15 mouse cellular contexts compared by ENCODE assay signal in genomic region chr1:34665512-34665854, GRCm38 (mm10).
A peak's percentile ranks its signal among the peaks of the same experiment; 100 is the strongest.
DNase-seq lines count a peak whose midpoint lies in the region; ATAC-seq and TF ChIP-seq lines count a peak whose summit lies in the region.
"Had no signal": no experiment of that assay in that cellular context is flagged by ENCODE, and none has a peak within 500 bp of the region (broad histone marks: within the 10 kb centered on the region; RNA-seq: fewer than 3 reads in every experiment).

No protein-coding gene starts in this region.

- no peaks in the 10 kb centered on the region for H3K9me3 ChIP-seq in heart, embryonic 15.5 days (replicated peaks)
- H3K9me3 ChIP-seq in forebrain, embryonic 13.5 days (replicated peaks), result no peaks in the 10 kb centered on the region
- H3K9me3 ChIP-seq in hindbrain, embryonic 15.5 days, result no peaks in the 10 kb centered on the region
- no peaks in the 10 kb centered on the region for H3K9me3 ChIP-seq in midbrain, postnatal 0 days (ENCODE audit: low read length)

- WGBS in heart, embryonic 15.5 days, result 71% methylated on average over 5 of the region's 5 CpGs
- WGBS in forebrain, embryonic 13.5 days, result 36% methylated on average over 5 of the region's 5 CpGs
- 41% methylated on average over 5 of the region's 5 CpGs for WGBS in hindbrain, embryonic 15.5 days
- 43% methylated on average over 5 of the region's 5 CpGs for WGBS in midbrain, postnatal 0 days

- no peaks in the 10 kb centered on the region for H3K36me3 ChIP-seq in heart, embryonic 15.5 days
- H3K36me3 ChIP-seq in forebrain, embryonic 13.5 days (ENCODE audit: poor library complexity, severe bottlenecking), result no peaks in the 10 kb centered on the region
- H3K36me3 ChIP-seq in hindbrain, embryonic 15.5 days, result no peaks in the 10 kb centered on the region
- H3K36me3 ChIP-seq in midbrain, postnatal 0 days (ENCODE audit: insufficient read depth, low read length), result no peaks in the 10 kb centered on the region

- DNase-seq in heart, adult 8-10 months (ENCODE audit: low spot score), result no peak
- no peak for DNase-seq in midbrain, postnatal 0 days (ENCODE audit: low spot score)
- no peak for DNase-seq in kidney, postnatal 25 days
- DNase-seq in spleen, postnatal 10 days (ENCODE audit: low spot score in 2 of 2), result no peak
- DNase-seq: cerebellum, adult 8-10 months; gastrocnemius, postnatal 14 days; kidney, adult 18-20 months; kidney, postnatal 36 days; thymus, postnatal 36 days had no signal

- H3K27me3 ChIP-seq in heart, embryonic 15.5 days, result no peaks in the 10 kb centered on the region
- H3K27me3 ChIP-seq in forebrain, embryonic 13.5 days, result no peaks in the 10 kb centered on the region
- no peaks in the 10 kb centered on the region for H3K27me3 ChIP-seq in hindbrain, embryonic 15.5 days
- H3K27me3 ChIP-seq in midbrain, postnatal 0 days (ENCODE audit: insufficient read depth, low read length), result no peaks in the 10 kb centered on the region

- no peak overlapping the region for H3K4me3 ChIP-seq in heart, embryonic 15.5 days
- no peak overlapping the region for H3K4me3 ChIP-seq in forebrain, embryonic 13.5 days
- no peak overlapping the region for H3K4me3 ChIP-seq in hindbrain, embryonic 15.5 days
- no peak overlapping the region for H3K4me3 ChIP-seq in midbrain, postnatal 0 days (ENCODE audit: low read depth, low read length)
- H3K4me3 ChIP-seq: myocyte had no signal

- ATAC-seq in heart, embryonic 15.5 days (replicated peaks; ENCODE audit: insufficient number of reproducible peaks, insufficient read depth, low FRiP score, low read depth), result no peak; the same call in 1 of the 2 replicates
- no peak; the same call in 1 of the 2 replicates for ATAC-seq in forebrain, embryonic 13.5 days
- no peak for ATAC-seq in hindbrain, embryonic 15.5 days (ENCODE audit: low FRiP score, low read depth)
- ATAC-seq in midbrain, postnatal 0 days (ENCODE audit: low FRiP score), result no peak
- no peak for ATAC-seq in erythroblast, adult 5-6 weeks (replicated peaks; ENCODE audit: low FRiP score, poor library complexity, severe bottlenecking)

- TF ChIP-seq CTCF in midbrain, postnatal 0 days (IDR thresholded peaks at IDR 0.05), result no peak

- 0 out of 2 replicates have a peak overlapping the region, but pooled peaks have one; percentile 5 for H3K27ac ChIP-seq in heart, embryonic 15.5 days
- H3K27ac ChIP-seq in forebrain, embryonic 13.5 days, result peak overlapping the region; percentile 85
- H3K27ac ChIP-seq in hindbrain, embryonic 15.5 days (replicated peaks), result peak overlapping the region; percentile 86
- peak overlapping the region; percentile 64 for H3K27ac ChIP-seq in midbrain, postnatal 0 days (ENCODE audit: low read depth, low read length)
- H3K27ac ChIP-seq: macrophage had no signal

- no peak overlapping the region for H3K9ac ChIP-seq in heart, embryonic 15.5 days
- H3K9ac ChIP-seq in forebrain, embryonic 13.5 days, result no peak overlapping the region
- H3K9ac ChIP-seq in hindbrain, embryonic 15.5 days, result no peak overlapping the region
- no peak overlapping the region for H3K9ac ChIP-seq in midbrain, postnatal 0 days (replicated peaks; ENCODE audit: low read length, poor library complexity, severe bottlenecking)

- H3K4me1 ChIP-seq in heart, embryonic 15.5 days (replicated peaks), result peaks cover 18% of the 10 kb centered on the region
- H3K4me1 ChIP-seq in forebrain, embryonic 13.5 days, result peaks cover 33% of the 10 kb centered on the region
- peaks cover 21% of the 10 kb centered on the region; the same call in 1 of the 2 replicates for H3K4me1 ChIP-seq in hindbrain, embryonic 15.5 days (replicated peaks)
- no peaks in the 10 kb centered on the region for H3K4me1 ChIP-seq in midbrain, postnatal 0 days (ENCODE audit: insufficient read depth, low read length)

- no peak overlapping the region for H3K4me2 ChIP-seq in heart, embryonic 15.5 days
- peak overlapping the region; percentile 36 for H3K4me2 ChIP-seq in forebrain, embryonic 13.5 days
- H3K4me2 ChIP-seq in hindbrain, embryonic 15.5 days, result no peak overlapping the region
- no peak overlapping the region for H3K4me2 ChIP-seq in midbrain, postnatal 0 days (ENCODE audit: low read depth, low read length, poor library complexity, severe bottlenecking)

Comparison
In these comparisons a context has a peak if more than half of its experiments do, and no peak if none do; other contexts are left out.
1. H3K27ac ChIP-seq: peak in every context shown above with its lines; median percentile 86 in hindbrain, embryonic 15.5 days; 85 in forebrain, embryonic 13.5 days; 64 in midbrain, postnatal 0 days; 5 in heart, embryonic 15.5 days.